Mouse (Mus musculus) urinary bladder, postnatal 36 days (tissue): ENCODE measurements around the gene Vamp5.

Experiments
- DNase-seq, 2 experiments: peaks; one replicate each; pipeline ENCODE4 v3.0.0; 2022; ENCODE audit warnings: low spot score in 2 of 2, mixed read lengths in 1 of 2

Gene Vamp5

DNA sequence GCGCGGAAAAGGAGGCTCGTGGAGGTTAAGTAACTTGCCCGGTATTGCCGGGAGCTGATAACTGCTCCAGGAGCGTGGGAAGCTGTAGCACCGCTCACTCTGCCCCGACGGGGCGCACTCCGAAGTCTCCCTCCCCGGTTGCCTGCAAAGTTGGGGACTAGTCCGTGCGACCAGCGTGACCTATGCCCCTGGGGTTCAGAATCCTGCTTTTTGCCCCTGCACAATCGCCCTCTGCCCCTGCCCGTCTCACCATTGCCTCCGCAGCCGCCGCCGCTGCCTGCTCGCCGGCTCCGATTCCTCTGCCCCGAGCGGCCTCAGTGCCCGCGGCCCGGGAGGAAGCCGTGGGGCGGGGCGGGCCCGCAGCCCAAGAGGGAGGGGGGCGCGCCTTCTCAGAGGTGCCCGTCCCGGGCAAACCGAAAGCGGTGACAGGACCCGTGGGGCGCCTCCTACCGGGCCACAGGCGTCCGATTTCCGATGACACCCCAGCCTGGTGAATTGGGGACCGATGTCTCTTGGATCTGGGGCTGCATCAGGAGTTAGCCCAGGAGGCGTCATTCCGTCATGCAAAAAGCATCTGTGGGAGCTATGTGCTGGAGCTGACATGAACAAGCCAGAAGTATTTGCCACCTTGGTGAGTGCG, at the start of gene Vamp5:
Gene Vamp5 (minus strand): TSS at position 338 of the 640 bp plus-strand sequence.
- DNase-seq: peak; percentile 80 to 86

DNA sequence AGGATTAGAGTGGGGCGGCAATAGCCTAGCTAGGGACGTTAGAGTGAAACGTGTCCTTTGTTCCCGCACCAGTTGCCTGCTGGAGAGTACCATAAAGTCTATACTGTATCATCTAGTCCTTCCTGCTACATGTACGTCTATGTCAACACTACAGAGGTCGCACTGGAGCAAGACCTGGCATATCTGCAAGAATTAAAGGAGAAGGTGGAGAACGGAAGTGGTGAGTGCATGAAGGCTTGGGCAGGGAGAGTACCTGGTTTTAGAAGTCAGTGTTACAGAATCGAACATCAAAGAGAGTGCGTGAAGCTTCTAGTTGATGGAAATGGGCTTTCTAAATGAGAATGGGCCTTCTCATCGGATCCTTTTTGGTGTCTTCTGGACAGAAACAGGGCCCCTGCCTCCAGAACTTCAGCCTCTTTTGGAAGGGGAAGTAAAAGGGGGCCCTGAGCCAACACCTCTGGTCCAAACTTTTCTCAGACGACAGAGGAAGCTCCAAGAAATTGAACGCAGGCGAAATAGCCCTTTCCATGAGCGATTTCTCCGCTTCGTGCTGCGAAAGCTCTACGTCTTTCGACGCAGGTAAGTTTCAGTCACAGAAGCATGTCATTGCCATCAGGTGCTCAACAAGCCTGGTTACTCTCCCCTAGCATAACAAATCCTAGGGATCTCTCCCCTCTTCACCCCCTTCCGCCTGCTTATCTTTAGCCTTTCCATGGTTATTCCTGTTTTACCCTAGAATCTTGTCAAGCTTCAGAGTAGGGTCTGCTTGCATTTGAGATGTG, 49.0 kb upstream of the Vamp5 start:
- DNase-seq: no peak

DNA sequence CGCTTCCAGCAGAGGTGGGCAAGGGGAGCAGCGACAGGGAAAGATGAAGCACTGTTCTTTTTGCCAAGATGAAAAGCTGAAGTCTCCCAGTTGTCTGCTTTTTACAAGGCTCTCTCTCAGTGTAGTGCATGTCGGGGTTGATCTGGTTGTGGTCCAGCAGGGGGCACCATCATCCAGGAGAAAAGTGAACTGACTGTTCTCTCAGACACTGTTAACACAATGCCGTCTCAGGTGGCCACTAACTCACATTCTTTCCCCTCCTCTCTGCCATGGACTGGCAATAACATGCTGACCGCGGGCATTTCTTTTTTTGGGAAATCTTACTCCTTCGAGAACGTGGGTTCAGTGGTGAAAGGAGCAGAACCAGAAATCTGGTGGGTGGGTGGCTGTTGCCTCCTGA, 47.8 kb upstream of the Vamp5 start:
- DNase-seq: peak; percentile 68 to 79

DNA sequence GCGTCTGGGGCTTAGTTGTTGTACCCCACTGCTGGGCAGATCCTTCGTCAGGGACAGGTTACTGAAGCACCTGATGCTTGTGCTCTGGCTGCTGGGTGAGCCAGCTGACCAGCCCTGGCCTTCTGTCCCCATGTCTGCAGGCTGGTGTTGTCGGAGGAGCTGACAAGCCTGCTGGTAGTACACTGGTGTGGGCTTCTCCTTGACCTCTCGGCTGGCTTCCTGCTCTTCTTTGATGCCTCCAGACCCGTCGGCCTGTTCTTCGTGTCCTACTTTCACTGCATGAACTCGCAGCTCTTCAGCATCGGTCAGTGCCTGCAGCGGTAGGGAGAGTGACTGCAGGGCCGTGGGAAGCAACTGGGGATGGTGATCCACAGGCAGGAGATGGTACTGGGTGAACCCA, 45.4 kb upstream of the Vamp5 start:
- DNase-seq: no peak

DNA sequence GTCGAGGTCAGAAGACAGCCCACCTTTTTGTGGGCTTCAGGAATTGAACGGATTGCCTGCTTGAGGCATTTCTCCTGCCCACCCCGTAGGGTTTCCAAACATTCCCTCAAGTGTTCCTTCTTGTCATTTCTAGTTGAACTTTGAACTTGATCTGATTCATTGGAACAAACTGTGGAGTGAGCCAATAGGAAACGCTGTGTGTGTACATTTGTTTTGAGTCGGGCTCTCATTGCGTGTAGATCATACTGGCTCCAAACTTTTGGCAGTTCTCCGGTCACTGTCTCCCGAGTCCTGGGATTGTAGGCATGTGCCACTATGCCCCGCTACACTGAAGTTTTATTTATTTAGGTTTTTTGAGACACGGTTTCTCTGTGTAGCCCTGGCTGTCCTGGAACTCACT, 40.6 kb upstream of the Vamp5 start:
- no peak for DNase-seq

GRCm38 (mm10) chr6:72419806-72420205, 39.5 kb upstream of the Vamp5 start:
- DNase-seq: no peak

- DNase-seq: no peak
Measured at GRCm38 (mm10) chr6:72418279-72418678, 38.0 kb upstream of the Vamp5 start.

DNA sequence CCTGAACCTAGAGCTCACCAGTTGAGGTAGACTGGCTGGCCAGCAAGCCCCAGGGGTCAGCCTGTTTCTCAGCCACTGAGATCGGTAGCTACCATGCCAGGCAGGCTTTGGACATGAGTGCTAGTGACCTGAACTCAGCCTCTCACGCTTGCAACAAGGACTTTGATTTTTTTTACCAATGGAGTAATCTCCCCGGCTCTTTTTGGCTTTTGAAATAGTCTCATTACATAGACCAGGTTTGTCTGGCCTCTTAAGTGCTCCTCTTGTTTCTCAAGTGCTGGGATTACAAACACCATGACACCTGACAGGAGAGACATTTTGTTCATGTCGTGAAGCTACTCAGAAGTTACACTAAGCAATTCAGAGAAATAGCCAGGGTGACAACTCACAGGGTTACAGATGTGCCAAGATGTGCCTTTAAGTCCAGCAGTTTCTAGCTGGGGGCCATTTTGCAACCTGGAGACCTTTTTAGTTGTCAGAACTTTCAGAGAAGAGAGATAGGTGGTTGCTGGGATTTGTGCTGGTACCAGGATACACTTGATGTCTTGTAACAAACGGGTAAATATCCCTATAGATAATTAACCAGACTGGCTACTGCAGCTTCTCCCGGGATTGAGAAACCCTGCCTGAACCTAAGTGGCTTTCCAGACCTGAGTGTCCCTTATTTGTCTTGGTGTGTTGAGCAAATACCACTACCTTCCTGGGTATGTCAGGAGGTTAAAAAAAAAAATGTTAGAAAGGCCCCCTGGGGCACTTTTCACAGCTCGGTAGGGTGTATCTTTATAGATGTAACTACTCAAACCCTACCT, 35.9 kb upstream of the Vamp5 start:
- no peak for DNase-seq

DNA sequence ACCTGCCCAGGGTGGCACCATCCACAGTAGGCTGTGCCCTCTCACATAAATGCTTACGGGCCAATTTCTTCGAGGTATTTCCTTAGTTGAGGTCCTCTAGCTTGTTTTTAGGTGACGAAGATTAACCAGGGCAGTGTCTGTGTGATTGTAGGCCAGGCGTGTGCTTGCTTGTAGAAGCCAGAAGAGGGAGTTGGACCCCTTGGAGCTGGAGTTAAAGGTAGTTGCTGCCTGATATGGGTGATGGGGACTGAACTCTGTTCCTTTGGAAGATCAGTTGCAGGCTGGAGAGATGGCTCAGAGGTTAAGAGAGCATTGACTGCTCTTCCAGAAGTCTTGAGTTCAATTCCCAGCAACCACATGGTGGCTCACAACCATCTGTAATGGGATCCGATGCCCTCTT, 34.9 kb upstream of the Vamp5 start:
- DNase-seq: no peak

DNA sequence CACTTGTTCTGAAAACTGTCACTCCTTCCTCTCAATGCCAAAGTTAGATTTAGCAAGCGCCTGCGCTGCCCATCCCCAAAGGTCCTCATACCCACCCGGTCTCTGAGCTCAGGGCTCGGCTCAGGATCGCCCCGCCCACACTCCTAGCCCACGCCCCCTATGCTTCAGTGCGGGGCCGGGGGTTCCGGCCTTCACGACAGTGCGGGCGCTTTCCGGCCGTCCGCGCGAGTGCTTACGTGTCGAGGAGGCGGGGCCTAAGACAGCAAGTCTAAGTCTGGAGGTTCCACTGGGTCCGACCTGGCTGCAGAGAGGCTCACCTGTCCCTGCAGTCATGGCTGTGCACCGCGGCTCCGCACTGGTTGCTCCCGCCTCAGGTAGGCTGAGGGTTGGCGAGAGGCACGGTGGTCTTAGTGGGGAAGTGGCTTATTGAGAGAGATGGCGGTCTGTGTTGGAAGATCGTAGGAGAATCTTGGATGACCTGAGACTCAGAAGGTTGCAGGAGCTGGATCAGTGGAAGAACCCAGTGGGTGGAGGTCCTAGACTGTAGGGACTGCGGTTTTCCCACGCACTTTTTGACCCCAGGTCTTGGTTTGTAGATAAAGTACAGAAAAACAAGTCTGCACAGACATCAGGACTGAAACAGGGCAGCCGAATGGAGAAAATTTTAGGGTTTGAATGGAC, 33.9 kb upstream of the Vamp5 start, which contains the start of gene Ggcx:
Gene Ggcx (plus strand): TSS at position 233 of the 681 bp plus-strand sequence.
- DNase-seq: peak; percentile 94 to 95

GRCm38 (mm10) chr6:72410518-72410917, 30.2 kb upstream of the Vamp5 start:
- no peak for DNase-seq

DNA sequence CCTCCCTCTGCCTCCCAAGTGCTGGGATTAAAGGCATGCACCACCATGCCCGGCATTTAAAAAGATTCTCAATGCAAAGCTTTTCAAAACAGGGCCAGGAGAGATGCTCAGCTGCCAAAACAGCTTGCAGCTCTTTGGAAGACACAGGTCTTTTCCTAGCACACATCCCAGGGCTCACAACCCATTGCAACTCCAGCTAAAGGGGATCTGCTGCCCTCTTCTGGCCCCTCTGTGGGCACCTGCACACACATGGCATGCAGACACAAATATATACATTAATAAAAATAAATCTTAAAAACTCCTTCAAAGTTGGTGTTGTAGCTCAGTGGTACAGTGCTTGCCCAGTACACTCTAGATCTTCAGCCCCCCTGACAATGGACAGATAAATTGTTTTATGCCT, 29.7 kb upstream of the Vamp5 start:
- no peak for DNase-seq

GRCm38 (mm10) chr6:72409567-72409966, 29.3 kb upstream of the Vamp5 start:
- DNase-seq: peak; percentile 48 to 57

DNA sequence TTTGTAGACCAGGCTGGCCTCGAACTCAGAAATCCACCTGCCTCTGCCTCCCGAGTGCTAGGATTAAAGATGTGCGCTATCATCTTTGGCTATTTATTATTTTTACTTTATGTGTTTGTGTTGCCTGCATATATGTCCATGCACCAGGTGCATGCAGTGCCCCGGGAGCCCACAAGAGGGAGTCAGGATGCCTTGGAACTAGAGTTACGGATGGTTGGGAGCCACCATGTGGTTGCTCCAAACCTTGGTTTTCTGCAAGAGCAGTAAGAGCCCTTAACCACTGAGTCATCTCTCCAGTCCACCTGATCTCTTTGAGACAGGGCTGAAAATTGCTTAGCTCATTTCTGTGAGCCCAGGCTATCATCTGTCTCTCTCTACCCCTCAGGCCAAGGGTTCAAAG, 26.9 kb upstream of the Vamp5 start:
- DNase-seq: peak; percentile 82 to 85

DNA sequence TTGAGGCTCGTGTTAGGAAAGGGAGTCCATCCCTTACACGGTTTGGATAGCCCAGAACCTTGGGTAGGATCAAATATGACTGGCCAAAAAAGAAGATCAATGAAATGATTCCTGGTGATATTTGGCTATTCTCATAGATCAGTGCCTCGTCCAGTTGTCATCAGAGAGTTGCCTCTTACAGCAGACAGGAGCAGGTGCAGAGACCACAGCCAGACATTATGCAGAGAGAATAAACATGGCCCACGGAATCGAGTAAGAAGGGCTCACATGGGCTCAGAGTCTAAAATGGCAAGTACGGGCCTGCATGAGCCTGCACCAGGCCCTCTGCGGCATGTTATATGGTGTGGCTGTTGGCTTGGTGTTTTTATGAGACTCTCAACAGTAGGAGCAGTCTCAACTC, 25.1 kb upstream of the Vamp5 start:
- peak in 1 of 2 experiments; percentile 25 for DNase-seq

GRCm38 (mm10) chr6:72401875-72402274, 21.6 kb upstream of the Vamp5 start:
- peak; percentile 72 to 77 for DNase-seq

DNA sequence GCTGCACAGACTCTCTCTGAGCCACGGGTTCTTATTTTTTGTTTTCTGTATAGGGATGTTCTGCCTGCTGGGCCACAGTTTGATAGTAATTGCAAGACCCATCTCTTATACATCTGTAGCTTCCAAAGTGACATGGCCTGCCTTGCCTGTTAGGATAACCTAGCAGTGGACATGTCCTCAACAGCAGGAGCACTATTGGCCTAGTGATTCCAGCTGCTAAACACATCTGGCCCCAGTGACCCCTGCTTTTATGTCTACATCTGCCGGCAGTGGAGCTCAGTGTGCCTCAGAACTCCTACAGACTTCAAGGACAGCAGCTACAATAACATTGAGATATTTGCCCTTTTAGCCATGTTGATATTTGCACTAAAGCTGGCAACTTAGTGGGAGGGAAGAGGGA, 19.7 kb upstream of the Vamp5 start:
- no peak for DNase-seq

DNA sequence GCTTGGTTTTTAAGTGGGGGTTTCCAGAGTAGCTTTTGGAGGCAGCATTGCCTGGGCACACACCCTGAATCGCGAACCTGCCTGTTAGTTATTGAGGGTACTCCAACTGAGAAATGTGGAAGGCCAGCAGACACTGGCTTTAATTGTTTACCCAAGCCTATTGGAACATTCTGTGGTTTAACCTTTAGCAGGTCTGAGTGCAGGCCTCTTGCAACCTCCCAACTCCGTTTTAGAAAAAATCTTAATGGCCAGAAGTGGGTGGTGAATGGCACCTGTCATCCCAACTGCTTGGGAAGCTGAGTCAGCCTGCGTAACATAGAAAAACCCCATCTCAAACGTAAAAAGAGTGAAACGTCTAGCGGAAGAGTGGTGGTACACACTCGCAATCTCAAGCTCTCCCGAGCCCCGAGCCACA, 16.6 kb upstream of the Vamp5 start:
- no peak for DNase-seq

DNA sequence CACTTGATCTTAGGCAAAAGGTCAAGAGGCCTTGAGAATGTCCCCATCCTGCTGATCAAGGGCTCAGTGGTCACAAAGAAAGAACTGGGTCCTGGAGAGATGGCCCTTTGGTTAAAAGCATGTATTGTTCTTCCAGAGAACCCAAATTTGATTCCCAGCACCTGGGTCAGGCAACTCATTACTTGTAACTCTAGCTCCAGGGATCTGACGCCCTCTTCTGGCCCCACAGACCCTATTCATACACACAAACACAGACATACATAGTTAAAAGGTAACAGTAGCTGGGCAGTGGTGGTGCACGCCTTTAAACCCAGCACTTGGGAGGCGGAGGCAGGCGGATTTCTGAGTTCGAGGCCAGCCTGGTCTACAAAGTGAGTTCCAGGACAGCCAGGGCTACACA, 12.1 kb upstream of the Vamp5 start:
- DNase-seq: no peak

DNA sequence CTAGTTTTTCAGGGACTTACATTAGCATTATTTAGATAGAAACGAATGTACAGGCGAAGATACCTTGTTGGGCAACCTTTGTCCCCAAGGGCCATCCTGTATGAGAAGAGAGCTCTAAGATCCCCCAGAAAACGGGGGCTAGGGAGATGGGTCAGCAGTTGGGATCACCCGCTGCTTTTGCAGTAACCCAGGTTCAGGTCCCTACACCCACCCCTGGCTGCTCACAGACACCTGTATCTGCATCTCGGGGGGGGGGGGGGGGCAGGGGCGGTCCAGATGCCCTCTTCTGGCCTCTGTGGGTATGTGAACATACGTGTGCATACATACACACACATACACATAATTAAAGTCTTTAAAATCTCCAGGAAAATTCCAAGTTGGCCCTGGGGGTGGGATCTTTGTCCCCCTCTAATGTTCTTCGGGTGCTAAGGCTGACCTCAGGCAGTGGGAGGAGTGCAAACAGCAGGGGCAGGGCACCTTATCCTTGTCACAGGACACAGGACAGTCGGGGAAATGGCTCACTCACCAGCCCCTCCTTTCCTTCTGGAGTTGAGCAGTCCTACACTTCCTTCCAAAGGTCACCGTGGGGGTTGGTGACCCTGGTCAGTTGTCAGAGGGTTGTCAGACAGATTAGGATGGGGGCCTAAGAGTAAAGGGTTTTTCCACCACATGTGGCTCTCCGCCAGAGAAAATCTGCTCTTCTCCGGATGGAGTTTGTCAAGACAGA, 10.7 kb upstream of the Vamp5 start:
- peak in 1 of 2 experiments; percentile 37 for DNase-seq
